Mouse (Mus musculus): Measurements from ENCODE around the gene Palb2. TPM values are rescaled to one million over a fixed set of nuclear protein-coding genes. Genes with fewer than 3 reads are reported as not detected.

Palb2 gene
- polyA plus RNA-seq, 1 experiment from 2014 or later, result 13.8 TPM

DNA sequence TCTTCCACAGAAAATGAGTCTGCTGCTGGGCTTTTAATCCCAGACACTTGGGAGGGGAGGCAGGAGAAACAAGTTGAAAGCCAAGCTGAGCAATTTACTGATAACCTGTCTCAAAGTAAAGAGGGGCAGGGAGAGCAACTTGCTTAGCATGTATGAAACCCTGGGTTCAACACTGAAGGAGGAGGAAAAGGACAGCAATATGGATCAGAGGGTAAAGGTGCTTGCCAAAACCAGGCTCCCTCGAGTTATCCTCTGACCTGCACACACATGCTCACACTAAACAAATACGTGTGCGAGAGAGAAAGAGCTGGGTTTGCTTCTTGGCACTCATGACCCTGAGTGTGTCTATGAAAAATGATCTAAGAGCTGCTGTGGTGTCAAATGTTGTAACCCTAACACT, 34.8 kb downstream of the Palb2 start:
- Histone ChIP-seq H3K27ac (no peak overlapping the region), H3K36me3 (peaks cover 48% of the 10 kb centered on the region), H3K9ac (no peak overlapping the region), H3K4me1 (peaks cover 11% of the 10 kb centered on the region), H3K9me3 (no peaks in the 10 kb centered on the region), H3K27me3 (replicated peaks) (no peaks in the 10 kb centered on the region), H3K4me2 (no peak overlapping the region), H3K4me3 (replicated peaks) (no peak overlapping the region)
- no peak for ATAC-seq (ENCODE audit: insufficient read depth, low FRiP score, low read depth)
- WGBS, result 90% methylated on average over 3 of the region's 3 CpGs

DNA sequence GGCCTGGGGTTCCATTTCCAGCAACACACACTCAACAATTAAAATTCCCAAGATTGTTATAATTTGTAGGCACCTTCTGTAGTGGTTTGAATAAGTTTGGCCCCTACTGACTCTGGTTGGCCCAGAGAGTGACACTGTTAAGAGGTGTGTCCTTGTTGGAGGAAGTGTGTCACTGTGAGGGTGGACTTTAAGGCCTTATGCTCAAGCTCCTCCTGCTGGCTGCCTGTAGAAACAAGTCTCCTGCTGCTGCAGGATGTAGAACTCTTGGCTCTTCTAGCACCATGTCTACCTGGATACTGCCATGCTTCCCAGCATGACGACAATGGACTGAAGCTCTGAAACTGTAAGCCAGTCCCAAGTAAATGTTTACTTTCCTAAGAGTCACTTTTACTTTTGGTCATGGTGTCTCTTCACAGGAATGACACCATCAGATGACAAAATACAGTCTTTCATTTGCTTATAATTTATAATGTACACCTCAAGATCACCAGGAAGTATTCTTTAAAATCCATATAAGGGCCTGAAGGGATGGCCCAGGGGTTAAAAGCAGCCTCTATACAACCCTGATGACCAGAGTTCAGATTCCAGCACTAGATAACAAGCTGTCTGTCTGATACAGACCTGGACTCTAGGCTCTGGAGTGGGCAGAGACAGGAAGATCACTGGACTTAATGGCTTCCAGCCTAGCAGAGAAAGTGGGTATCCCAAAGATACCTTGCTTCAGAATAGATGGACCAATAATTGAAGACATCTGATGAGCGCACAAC, 38.0 kb downstream of the Palb2 start:
- H3K9me3 ChIP-seq, result no peaks in the 10 kb centered on the region
- peaks cover 70% of the 10 kb centered on the region for H3K36me3 ChIP-seq
- no peak overlapping the region for H3K4me3 ChIP-seq (replicated peaks)
- H3K27ac ChIP-seq, result no peak overlapping the region
- WGBS, result 92% methylated on average over 2 of the region's 2 CpGs
- no peaks in the 10 kb centered on the region for H3K4me1 ChIP-seq
- H3K27me3 ChIP-seq (replicated peaks), result no peaks in the 10 kb centered on the region
- no peak for ATAC-seq (ENCODE audit: insufficient read depth, low FRiP score, low read depth)
- H3K9ac ChIP-seq, result no peak overlapping the region
- H3K4me2 ChIP-seq, result no peak overlapping the region

DNA sequence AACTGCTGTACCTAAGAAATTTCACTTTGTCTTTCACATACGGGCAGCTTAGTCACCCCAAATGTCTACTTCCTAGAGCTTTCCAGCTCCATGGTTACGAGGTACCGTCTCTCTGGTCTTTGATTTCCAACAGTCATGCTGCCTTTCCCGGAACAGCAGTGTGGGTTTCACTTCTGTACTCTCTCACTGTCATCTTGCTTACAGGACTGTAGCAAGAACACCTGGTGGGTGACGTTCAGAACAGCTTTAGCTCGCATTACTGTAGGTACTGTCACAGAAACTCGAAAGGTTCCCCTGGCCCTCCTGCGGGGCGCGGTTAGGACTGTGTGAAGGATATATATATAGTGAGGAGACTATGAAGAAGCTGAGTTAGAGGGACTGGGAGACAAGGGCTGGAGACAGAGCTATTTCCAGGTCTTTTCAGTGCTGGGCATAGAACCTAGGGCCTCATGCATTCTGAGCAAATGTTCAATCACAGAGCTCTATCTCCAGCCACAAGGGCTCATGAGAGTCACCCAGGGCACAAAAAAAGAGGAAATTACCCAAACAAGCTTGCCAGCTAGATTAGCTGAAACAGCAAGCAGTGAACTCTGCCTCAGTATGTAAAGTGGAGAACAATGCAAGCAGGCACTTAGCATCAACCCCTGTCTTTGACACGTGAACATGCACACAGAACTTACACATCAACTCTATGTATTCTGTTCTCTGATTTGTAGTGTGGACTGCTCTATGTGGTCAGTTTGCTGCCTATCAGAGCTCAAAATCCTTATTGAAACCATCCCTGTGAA, 45.4 kb downstream of the Palb2 start:
- Histone ChIP-seq H3K36me3 (peaks cover 39% of the 10 kb centered on the region), H3K4me3 (replicated peaks) (no peak overlapping the region), H3K4me1 (no peaks in the 10 kb centered on the region), H3K9ac (no peak overlapping the region), H3K27ac (no peak overlapping the region), H3K27me3 (replicated peaks) (no peaks in the 10 kb centered on the region), H3K4me2 (no peak overlapping the region), H3K9me3 (no peaks in the 10 kb centered on the region)
- ATAC-seq (ENCODE audit: insufficient read depth, low FRiP score, low read depth), result no peak
- 86% methylated on average over 11 of the region's 11 CpGs for WGBS

DNA sequence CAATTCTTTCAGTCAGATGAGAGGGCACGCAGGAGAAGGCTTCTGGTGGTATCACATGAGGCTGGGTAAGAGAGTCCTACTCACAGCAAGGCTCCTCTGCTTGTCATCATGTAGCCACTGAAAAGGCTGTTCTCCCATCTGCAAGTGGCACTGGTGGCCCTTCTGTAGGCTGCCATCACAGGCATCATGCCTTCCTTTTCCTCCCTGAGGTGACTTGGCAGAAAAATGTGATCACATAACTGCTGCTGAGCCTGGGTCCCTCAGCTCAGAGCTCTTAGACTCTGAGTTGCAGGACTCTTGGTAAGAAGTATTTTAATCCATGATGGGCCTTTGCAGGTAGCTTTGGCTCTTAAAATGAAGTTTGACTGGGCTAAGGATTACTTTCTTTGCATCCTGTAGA, 51.7 kb downstream of the Palb2 start:
- H3K9ac ChIP-seq, result no peak overlapping the region
- H3K4me1 ChIP-seq, result no peaks in the 10 kb centered on the region
- 84% methylated on average over 1 of the region's 1 CpGs for WGBS
- ATAC-seq (ENCODE audit: insufficient read depth, low FRiP score, low read depth), result no peak
- no peak overlapping the region for H3K4me3 ChIP-seq (replicated peaks)
- H3K4me2 ChIP-seq, result no peak overlapping the region
- H3K9me3 ChIP-seq, result no peaks in the 10 kb centered on the region
- peaks cover 45% of the 10 kb centered on the region for H3K36me3 ChIP-seq
- no peak overlapping the region for H3K27ac ChIP-seq
- H3K27me3 ChIP-seq (replicated peaks), result no peaks in the 10 kb centered on the region

DNA sequence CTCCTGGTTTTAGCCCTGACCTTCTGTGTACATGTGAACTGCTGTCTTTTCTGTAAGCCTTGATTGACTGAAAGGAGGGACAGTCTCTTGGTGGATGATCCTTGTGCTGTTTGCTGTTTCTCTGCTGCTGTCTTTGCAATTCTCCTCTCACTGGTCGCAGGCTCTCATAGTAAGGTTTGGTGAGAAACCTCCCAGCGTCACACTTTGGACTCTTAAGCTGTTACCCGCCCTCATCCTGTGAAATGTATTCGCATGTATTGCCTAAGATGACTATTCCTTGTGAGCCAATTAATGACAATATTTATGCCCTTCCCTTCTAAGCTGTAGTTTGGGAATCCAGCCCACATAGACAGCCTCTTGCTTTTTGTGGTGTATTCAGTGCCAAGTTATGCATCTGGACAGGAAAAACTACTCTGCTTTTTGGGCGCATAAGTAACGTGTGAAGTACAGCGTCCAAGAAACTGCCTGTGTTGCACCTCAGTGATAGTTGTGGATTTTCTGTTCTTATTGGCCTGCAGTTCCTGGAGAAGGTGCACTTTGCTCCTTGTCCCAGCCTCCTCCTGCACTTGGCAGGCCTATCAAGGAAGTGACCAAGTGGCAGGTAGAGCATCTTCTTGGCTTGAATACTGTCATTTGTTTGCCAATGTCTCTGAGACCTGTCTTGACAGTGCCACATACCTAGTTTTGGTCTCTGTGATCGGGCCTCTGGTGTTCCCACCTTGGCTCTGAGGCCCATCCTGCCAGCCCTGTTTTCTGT, 52.8 kb downstream of the Palb2 start:
- Histone ChIP-seq H3K4me1 (no peaks in the 10 kb centered on the region), H3K27ac (no peak overlapping the region), H3K9ac (no peak overlapping the region), H3K4me2 (no peak overlapping the region), H3K36me3 (peaks cover 56% of the 10 kb centered on the region), H3K4me3 (replicated peaks) (no peak overlapping the region), H3K27me3 (replicated peaks) (no peaks in the 10 kb centered on the region), H3K9me3 (no peaks in the 10 kb centered on the region)
- WGBS, result 86% methylated on average over 8 of the region's 8 CpGs
- no peak for ATAC-seq (ENCODE audit: insufficient read depth, low FRiP score, low read depth)

DNA sequence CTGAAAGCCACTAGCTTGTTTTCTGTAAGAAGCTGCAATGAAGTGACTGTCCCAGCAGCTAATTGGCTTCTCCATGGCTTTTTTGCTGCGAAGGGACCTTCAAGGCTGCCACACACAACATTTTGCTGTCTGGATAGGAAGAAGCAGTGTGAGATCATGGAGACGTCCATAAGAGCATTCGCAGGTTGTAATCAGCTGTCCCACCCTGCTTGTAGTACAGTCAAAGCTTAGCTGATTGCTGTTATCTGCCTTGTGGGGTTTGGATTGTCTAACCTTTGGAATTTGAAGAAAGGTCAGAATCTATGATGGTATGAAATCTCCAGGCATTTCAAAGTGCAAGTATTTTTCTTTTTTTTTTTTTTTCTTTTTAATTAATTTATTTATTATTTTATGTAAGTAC, 58.4 kb downstream of the Palb2 start:
- Histone ChIP-seq H3K4me1 (0 out of 2 replicates have a peak, but pooled peaks cover 4% of the 10 kb centered on the region), H3K27ac (no peak overlapping the region), H3K9me3 (no peaks in the 10 kb centered on the region), H3K4me3 (replicated peaks) (no peak overlapping the region), H3K9ac (no peak overlapping the region), H3K27me3 (replicated peaks) (no peaks in the 10 kb centered on the region), H3K36me3 (peaks cover 65% of the 10 kb centered on the region), H3K4me2 (no peak overlapping the region)
- no peak for ATAC-seq (ENCODE audit: insufficient read depth, low FRiP score, low read depth)
- WGBS, result 80% methylated on average over 3 of the region's 3 CpGs

DNA sequence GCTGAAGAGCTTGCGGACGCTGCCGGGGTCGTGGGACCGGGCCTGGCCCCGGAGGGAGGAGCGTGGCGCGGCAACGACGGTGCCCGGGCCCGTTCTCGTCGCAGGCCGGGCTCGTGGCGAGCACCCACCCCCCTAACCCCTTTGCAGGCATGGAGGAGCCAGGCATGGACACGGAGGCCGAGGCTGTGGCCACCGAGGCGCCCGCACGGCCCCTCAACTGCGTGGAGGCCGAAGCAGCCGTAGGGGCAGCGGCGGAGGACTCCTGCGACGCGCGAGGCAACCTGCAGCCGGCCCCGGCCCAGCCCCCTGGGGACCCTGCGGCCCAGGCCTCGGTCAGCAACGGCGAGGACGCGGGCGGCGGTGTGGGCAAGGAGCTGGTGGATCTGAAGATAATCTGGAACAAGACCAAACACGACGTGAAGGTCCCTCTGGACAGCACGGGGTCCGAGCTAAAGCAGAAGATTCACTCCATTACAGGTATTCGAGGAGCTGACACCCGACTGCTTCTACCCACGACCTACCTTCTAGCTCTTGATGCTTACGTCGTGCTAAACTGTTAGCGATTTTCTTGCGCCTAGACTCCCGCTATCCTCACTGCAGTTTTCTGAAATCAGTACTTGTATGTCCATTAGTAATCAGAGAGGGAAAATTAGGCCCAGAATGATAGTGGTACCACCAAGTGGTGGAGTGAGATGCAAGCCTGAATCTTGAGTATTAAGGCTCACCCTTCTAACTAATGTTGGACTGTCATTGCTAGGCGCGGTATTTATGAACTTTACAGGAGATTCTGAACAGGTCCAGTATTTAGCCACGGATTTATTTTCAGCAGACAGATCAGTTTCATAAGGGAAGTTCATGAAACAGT, 65.0 kb downstream of the Palb2 start:
- H3K4me3 ChIP-seq (replicated peaks), result peak overlapping the region; percentile 72
- peak overlapping the region; percentile 61 for H3K4me2 ChIP-seq
- H3K4me1 ChIP-seq, result peaks cover 16% of the 10 kb centered on the region
- WGBS, result under 1% methylated on average over 53 of the region's 58 CpGs
- no peaks in the 10 kb centered on the region for H3K27me3 ChIP-seq (replicated peaks)
- peaks cover 20% of the 10 kb centered on the region for H3K36me3 ChIP-seq
- H3K9ac ChIP-seq, result peak overlapping the region; percentile 74
- ATAC-seq (ENCODE audit: insufficient read depth, low FRiP score, low read depth), result peak; percentile 0; the same call in 1 of the 2 replicates
- peak overlapping the region; percentile 97 for H3K27ac ChIP-seq
- no peaks in the 10 kb centered on the region for H3K9me3 ChIP-seq

DNA sequence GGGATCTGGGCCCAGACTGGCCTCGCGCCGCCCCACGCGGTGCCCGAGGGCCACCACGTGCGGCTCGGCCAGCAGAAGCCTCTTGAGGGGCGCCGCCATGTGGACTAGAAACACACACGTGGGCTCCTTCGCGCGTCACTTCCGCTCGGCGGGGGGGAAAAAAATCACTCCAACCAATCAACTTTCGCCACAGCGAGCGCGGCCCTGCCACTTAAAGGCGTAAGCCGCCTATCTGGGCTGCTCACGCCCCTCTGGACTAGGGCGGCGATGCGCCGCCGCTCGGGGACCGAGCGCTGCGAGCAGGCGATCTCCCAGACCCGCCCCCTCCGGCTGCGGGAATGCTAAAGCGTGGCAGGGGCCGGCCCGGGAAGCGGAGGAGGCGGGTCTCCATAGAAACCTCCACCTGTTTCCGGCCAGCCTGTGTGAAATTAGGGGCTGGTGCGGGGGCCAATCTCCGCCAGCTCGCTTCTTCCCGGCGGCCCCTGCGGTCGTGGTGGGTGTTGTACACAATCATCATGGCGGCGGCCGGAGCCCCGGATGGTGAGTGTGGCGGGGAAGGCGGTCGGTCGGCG, 65.8 kb downstream of the Palb2 start, which contains the start of the genes Ubfd1 and Ears2:
Gene Ubfd1, plus strand, starts transcription at position 231 of the 572 bp plus-strand sequence.
Gene Ears2, minus strand, starts transcription at position 319 of the 572 bp plus-strand sequence.
- WGBS, result under 1% methylated on average over 57 of the region's 60 CpGs

DNA sequence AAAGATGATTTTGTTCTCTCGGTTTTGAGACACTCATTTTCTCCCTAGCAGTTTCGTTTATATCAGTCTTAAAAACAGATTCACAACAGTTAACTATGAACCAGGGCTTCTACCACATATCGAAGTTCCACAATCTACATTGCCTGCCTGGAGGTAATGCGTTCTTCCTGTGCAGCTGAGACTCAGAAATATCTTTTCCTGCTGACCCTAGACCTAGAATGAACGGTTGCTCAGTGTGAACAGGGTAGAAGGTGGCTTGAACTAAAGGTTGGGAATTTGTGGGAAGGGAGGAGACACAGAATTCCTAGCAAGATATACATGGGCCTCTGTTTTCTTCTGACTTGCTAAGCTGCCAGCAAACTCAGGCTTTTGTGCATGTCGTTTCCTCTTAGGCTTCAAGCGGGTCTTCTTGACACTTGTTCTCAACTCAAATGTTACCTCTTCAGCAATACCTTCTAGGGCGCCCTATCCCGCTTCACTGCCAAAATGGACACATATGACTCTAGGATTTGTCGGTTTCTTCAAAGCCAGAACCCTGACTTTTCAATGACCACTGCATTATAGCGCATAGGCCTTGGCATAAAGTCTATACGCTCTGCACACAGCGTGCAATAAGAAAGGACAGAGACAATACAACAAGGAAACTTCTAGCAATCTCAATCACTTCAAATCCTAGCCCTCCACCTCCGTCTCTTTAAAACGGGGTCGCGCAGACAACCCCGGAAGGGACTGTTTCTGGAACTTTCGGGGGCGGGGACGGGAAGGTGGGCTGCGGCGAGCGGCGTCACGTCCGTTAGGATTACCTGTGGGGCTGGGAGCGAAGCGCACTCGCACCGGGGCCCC, 66.5 kb downstream of the Palb2 start:
- peak overlapping the region; percentile 74; the same call in 1 of the 2 replicates for H3K9ac ChIP-seq
- WGBS, result 12% methylated on average over 31 of the region's 31 CpGs
- H3K36me3 ChIP-seq, result peaks cover 9% of the 10 kb centered on the region; the same call in 1 of the 2 replicates
- H3K27ac ChIP-seq, result peak overlapping the region; percentile 97
- no peak; the same call in 1 of the 2 replicates for ATAC-seq (ENCODE audit: insufficient read depth, low FRiP score, low read depth)
- H3K4me2 ChIP-seq, result peak overlapping the region; percentile 61
- H3K9me3 ChIP-seq, result no peaks in the 10 kb centered on the region
- H3K27me3 ChIP-seq (replicated peaks), result no peaks in the 10 kb centered on the region
- H3K4me3 ChIP-seq (replicated peaks), result peak overlapping the region; percentile 72
- H3K4me1 ChIP-seq, result peaks cover 16% of the 10 kb centered on the region

More for the DNA sequence above, 65.8 kb downstream of the Palb2 start, which contains the start of the genes Ubfd1 and Ears2:
- H3K4me2 ChIP-seq, result peak within 1 kb of the TSS; percentile 61
- ATAC-seq (ENCODE audit: insufficient read depth, low FRiP score, low read depth), result peak; percentile 98
- no peaks in the 10 kb centered on the region for H3K9me3 ChIP-seq
- H3K36me3 ChIP-seq, result peaks cover 16% of the 10 kb centered on the region
- peak within 1 kb of the TSS; percentile 72 for H3K4me3 ChIP-seq (replicated peaks)
- H3K4me1 ChIP-seq, result peaks cover 16% of the 10 kb centered on the region
- H3K27me3 ChIP-seq (replicated peaks), result no peaks in the 10 kb centered on the region
- peak within 1 kb of the TSS; percentile 97 for H3K27ac ChIP-seq
- H3K9ac ChIP-seq, result peak within 1 kb of the TSS; percentile 74

DNA sequence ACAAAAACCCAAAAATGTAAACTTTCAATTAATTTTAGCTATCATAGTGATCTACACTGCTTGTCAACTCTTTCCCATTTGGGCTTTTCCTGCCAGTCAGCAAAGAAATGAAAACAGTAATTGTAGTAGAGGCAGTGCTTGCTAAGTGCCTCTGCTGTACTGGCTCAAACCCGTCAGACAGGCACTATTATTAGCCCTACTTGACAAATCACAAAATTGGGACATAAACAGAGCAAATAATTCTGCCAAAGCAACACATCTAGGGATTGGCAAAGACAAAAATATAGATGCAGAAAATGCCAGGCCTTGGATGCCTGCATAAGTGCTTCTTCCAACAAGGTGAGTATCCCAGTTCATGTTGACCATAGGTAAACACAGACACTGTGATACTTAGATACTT, 67.1 kb downstream of the Palb2 start:
- peak overlapping the region; percentile 6; the same call in 1 of the 2 replicates for H3K27ac ChIP-seq
- ATAC-seq (ENCODE audit: insufficient read depth, low FRiP score, low read depth), result no peak
- H3K9me3 ChIP-seq, result no peaks in the 10 kb centered on the region
- H3K4me1 ChIP-seq, result peaks cover 16% of the 10 kb centered on the region
- no peak overlapping the region for H3K9ac ChIP-seq
- peaks cover 9% of the 10 kb centered on the region; the same call in 1 of the 2 replicates for H3K36me3 ChIP-seq
- no peaks in the 10 kb centered on the region for H3K27me3 ChIP-seq (replicated peaks)
- H3K4me2 ChIP-seq, result peak overlapping the region; percentile 61
- WGBS, result 51% methylated on average over 1 of the region's 1 CpGs
- H3K4me3 ChIP-seq (replicated peaks), result peak overlapping the region; percentile 72

All from stomach, embryonic 15.5 days (tissue).